Mouse (Mus musculus) heart, embryonic 14.5 days (tissue): Measurements from ENCODE around the gene Ick. TPM values are rescaled to one million over a fixed set of nuclear protein-coding genes. Genes with fewer than 3 reads are reported as not detected.

Experiments used
- ATAC-seq: fragments of 200-750 bp; cut with Nextera tagmentation; 2 replicates; pipeline ENCODE4 v1.8.0; 2017; ENCODE audit warnings: low read depth, moderate TSS enrichment; ENCODE audit not compliant: insufficient number of reproducible peaks, insufficient read depth, low FRiP score
- H3K27ac ChIP-seq, 2 experiments: fragments of 200-500 bp in 1 of 2; fragments of 300-500 bp in 1 of 2; sonication (generic) in 1 of 2; replicated peaks in 1 of 2; 2 replicates each; pipeline ENCODE4 v1.5.1; 2012 to 2014; ENCODE audit warnings: low read depth in 2 of 2, low read length in 2 of 2, control low read depth in 1 of 2, mild to moderate bottlenecking in 1 of 2, mixed read lengths in 1 of 2; ENCODE audit not compliant: control insufficient read depth in 1 of 2, insufficient read depth in 1 of 2
- H3K27me3 ChIP-seq: fragments of 300-500 bp; sonication (generic); 2 replicates; pipeline ENCODE4 v1.6.1; 2014; ENCODE audit warnings: mild to moderate bottlenecking, low read length, control low read depth; ENCODE audit not compliant: control insufficient read depth, insufficient read depth
- H3K36me3 ChIP-seq: fragments of 300-500 bp; sonication (generic); 2 replicates; pipeline ENCODE4 v1.6.1; 2014; ENCODE audit warnings: mild to moderate bottlenecking, control low read depth, low read length, mixed read lengths; ENCODE audit not compliant: control insufficient read depth, insufficient read depth
- H3K4me1 ChIP-seq, 2 experiments: fragments of 200-500 bp in 1 of 2; fragments of 300-500 bp in 1 of 2; sonication (generic) in 1 of 2; 2 replicates each; pipeline ENCODE4 v1.6.1; 2012 to 2014; ENCODE audit warnings: low read length in 2 of 2, control low read depth in 1 of 2, mixed read lengths in 1 of 2; ENCODE audit not compliant: control insufficient read depth in 2 of 2, insufficient read depth in 2 of 2
- H3K4me2 ChIP-seq: fragments of 300-500 bp; sonication (generic); 2 replicates; pipeline ENCODE4 v1.6.1; 2014; ENCODE audit warnings: mild to moderate bottlenecking, low read length
- H3K4me3 ChIP-seq, 2 experiments: fragments of 200-500 bp in 1 of 2; fragments of 300-500 bp in 1 of 2; sonication (generic) in 1 of 2; 2 replicates each; pipeline ENCODE4 v1.5.1; 2012 to 2014; ENCODE audit warnings: low read length in 2 of 2, mild to moderate bottlenecking in 2 of 2, control low read depth in 1 of 2, low read depth in 1 of 2, moderate library complexity in 1 of 2; ENCODE audit not compliant: control insufficient read depth in 1 of 2, insufficient read depth in 1 of 2
- H3K9ac ChIP-seq: fragments of 300-500 bp; sonication (generic); 2 replicates; pipeline ENCODE4 v1.6.1; 2014; ENCODE audit warnings: mild to moderate bottlenecking, low read length
- H3K9me3 ChIP-seq: fragments of 300-500 bp; sonication (generic); 2 replicates; pipeline ENCODE4 v1.6.1; 2016; ENCODE audit warnings: low read length, control low read depth; ENCODE audit not compliant: control insufficient read depth
- WGBS: fragments of 180-500 bp; shearing (Covaris S2); extraction: QIAGEN DNeasy Blood & Tissue Kit; methylation state at CpG from one replicate; pipeline ENCODE4 v1.1.7; 2014; 5-methylcytosine and 5-hydroxymethylcytosine counted together
- polyA plus RNA-seq: library from polyadenylated mRNA; unstranded; fragments of >200 nt; fragmentation: Nextera tagmentation; extraction: Ambion mirVana; gene quantifications from 2 replicates; pipeline ENCODE4 v1.2.1, GENCODE M21; 2014

Ick gene
- polyA plus RNA-seq, 1 experiment from 2014 or later = 16.0 TPM

DNA sequence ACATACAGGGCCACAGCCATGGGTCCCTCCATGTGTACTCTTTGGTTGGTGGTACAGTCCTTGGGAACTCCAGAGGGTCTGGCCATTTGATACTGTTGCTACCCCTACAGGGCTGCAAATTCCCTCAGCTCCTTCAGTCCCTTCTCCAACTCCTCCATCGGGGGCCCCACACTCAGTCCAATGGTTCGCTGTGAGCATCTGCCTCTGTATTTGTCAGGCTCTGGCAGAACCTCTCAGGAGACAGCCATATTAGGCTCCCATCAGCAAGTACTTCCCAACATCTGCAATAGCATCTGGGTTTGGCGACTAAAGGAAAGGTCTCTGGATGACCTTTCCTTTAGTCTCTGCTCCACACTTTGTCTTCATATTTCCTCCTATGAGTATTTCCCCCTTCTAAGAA is 102.5 kb downstream of the Ick start:
- H3K4me3 ChIP-seq = no peak overlapping the region
- WGBS = 96% methylated on average over 3 of the region's 3 CpGs
- H3K27me3 ChIP-seq = no peaks in the 10 kb centered on the region
- H3K27ac ChIP-seq = 0 out of 4 replicates have a peak overlapping the region, but pooled peaks of 1 of the 2 experiments have one; percentile 64
- no peak for ATAC-seq
- no peak overlapping the region for H3K4me2 ChIP-seq
- H3K9ac ChIP-seq = no peak overlapping the region
- H3K36me3 ChIP-seq = peaks cover 16% of the 10 kb centered on the region
- H3K4me1 ChIP-seq = peaks cover 11 to 12% of the 10 kb centered on the region in 2 experiments
- H3K9me3 ChIP-seq = no peaks in the 10 kb centered on the region

DNA sequence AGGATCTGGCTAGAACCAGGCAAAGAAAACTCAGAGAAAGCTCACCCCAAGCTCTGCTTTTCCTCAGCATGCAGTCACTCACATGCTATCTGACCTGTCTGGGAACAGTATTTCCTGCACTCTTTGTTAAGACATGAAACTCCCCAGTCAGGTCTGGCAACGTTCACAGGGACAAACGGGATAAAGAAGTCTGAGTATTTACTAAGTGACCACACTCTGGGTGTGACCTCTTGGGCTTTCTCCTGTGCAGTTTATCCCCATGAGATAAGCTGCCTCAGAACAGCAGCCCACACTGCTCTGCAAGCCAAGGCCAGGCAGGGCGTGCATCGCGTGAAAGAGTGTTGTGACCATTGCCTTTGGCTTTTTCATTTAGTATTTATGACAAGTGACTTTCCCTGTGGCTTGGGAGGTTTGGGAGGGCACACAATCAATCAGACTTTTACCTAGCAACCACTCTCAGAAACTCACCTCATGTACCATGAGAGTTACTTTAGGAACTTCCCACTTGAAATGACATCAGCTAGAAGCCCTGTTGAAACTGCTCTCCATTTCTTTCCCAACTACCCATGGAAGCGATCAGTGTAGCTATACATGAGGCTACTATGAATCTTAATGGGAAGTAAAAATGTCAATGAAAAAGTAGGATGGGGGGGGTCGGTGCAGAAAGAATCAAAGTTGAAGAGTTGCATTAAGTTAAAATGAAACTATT is 103.5 kb downstream of the Ick start:
- peak overlapping the region; percentile 64 to 78 for H3K27ac ChIP-seq
- peaks cover 15% of the 10 kb centered on the region for H3K36me3 ChIP-seq
- H3K9ac ChIP-seq = no peak overlapping the region
- H3K27me3 ChIP-seq = no peaks in the 10 kb centered on the region
- no peaks in the 10 kb centered on the region for H3K9me3 ChIP-seq
- H3K4me1 ChIP-seq = peaks cover 11 to 12% of the 10 kb centered on the region in 2 experiments
- WGBS = 29% methylated on average over 7 of the region's 7 CpGs
- no peak overlapping the region for H3K4me3 ChIP-seq
- H3K4me2 ChIP-seq = peak overlapping the region; percentile 1; the same call in 1 of the 2 replicates
- peak; percentile 88 for ATAC-seq

DNA sequence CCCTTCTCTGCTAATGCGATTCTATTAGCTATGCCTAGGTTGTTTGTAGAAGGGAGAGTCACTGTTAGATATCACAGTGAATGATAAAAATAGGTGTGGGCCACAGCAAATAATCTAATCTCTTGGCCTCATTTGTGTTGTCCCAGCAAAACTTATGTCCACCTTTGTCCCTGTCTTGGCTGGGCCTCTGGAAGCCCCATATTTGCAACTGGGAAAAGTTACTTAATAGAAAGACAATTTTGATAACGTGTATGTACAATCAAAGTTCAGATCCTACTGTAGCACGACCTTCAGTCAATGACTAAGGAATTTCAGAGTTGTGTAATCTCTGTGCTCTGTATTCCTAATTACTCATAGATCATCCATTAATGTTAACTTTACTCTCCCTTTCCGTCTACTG is 108.1 kb downstream of the Ick start:
- Histone ChIP-seq H3K9ac (no peak overlapping the region), H3K36me3 (no peaks in the 10 kb centered on the region), H3K4me2 (no peak overlapping the region), H3K4me1 (peaks cover 9 to 11% of the 10 kb centered on the region in 2 experiments), H3K27ac (no peak overlapping the region), H3K4me3 (no peak overlapping the region), H3K9me3 (no peaks in the 10 kb centered on the region), H3K27me3 (no peaks in the 10 kb centered on the region)
- WGBS = 53% methylated on average over 4 of the region's 4 CpGs
- no peak for ATAC-seq

Other genes starting within 250 kb of the Ick start
- 80.3 and 86.7 TPM in 2 replicates for gene Elovl5, start 191.8 kb upstream of the Ick start, polyA plus RNA-seq
- gene Gcm1, start 57.3 kb upstream of the Ick start, polyA plus RNA-seq = not detected in 2 replicates
- 49.8 and 51.3 TPM in 2 replicates for gene Fbxo9, start 127 bp upstream of the Ick start, polyA plus RNA-seq
- 75.8 and 80.3 TPM in 2 replicates for gene Gsta4, start 73.6 kb downstream of the Ick start, polyA plus RNA-seq
- gene Gsta1, start 121.5 kb downstream of the Ick start, polyA plus RNA-seq = not detected in 2 replicates
- gene Gm3776, start 147.9 kb downstream of the Ick start, polyA plus RNA-seq = not detected in 2 replicates
- not detected in 2 replicates for gene Gm10639, start 180.7 kb downstream of the Ick start, polyA plus RNA-seq
- gene Omt2a, start 205.6 kb downstream of the Ick start, polyA plus RNA-seq = not detected in 2 replicates
- not detected in 2 replicates for gene Omt2b, start 218.4 kb downstream of the Ick start, polyA plus RNA-seq
- not detected in 2 replicates for gene Gsta2, start 246.6 kb downstream of the Ick start, polyA plus RNA-seq